Mouse (Mus musculus): Measurements from ENCODE around the gene Ajuba.

Ajuba gene

GRCm38 (mm10) chr14:54610648-54611047, 33.3 kb upstream of the Ajuba start:
- H3K36me3 ChIP-seq (ENCODE audit: insufficient read depth, low read length) = peaks cover 51% of the 10 kb centered on the region
- TF ChIP-seq POU5F1 (IDR thresholded peaks at IDR 0.05; ENCODE audit: borderline replicate concordance, low read length) (no peak), CTCF (conservative IDR thresholded peaks at IDR 0.05; ENCODE audit: low read length) (no peak), NANOG (IDR thresholded peaks at IDR 0.05; ENCODE audit: borderline replicate concordance, low read length) (no peak)
- H3K9me3 ChIP-seq (ENCODE audit: low read length) = no peaks in the 10 kb centered on the region
- H3K4me1 ChIP-seq (replicated peaks; ENCODE audit: low read depth, low read length) = peaks cover 52% of the 10 kb centered on the region
- H3K4me3 ChIP-seq (replicated peaks; ENCODE audit: low read length) = no peak overlapping the region
- H3K27me3 ChIP-seq (ENCODE audit: insufficient read depth, low read length) = no peaks in the 10 kb centered on the region

GRCm38 (mm10) chr14:54609962-54610361, 32.6 kb upstream of the Ajuba start:
- Histone ChIP-seq H3K4me1 (replicated peaks; ENCODE audit: low read depth, low read length) (peaks cover 54% of the 10 kb centered on the region), H3K4me3 (replicated peaks; ENCODE audit: low read length) (no peak overlapping the region), H3K36me3 (ENCODE audit: insufficient read depth, low read length) (peaks cover 44% of the 10 kb centered on the region), H3K27me3 (ENCODE audit: insufficient read depth, low read length) (no peaks in the 10 kb centered on the region), H3K9me3 (ENCODE audit: low read length) (no peaks in the 10 kb centered on the region)
- TF ChIP-seq CTCF (conservative IDR thresholded peaks at IDR 0.05; ENCODE audit: low read length) (peak; percentile 66), POU5F1 (IDR thresholded peaks at IDR 0.05; ENCODE audit: borderline replicate concordance, low read length) (no peak), NANOG (IDR thresholded peaks at IDR 0.05; ENCODE audit: borderline replicate concordance, low read length) (no peak)

- Histone ChIP-seq H3K27me3 (ENCODE audit: insufficient read depth, low read length) (no peaks in the 10 kb centered on the region), H3K4me1 (replicated peaks; ENCODE audit: low read depth, low read length) (peaks cover 54% of the 10 kb centered on the region), H3K9me3 (ENCODE audit: low read length) (no peaks in the 10 kb centered on the region), H3K4me3 (replicated peaks; ENCODE audit: low read length) (no peak overlapping the region), H3K36me3 (ENCODE audit: insufficient read depth, low read length) (peaks cover 37% of the 10 kb centered on the region)
- no peak for TF ChIP-seq NANOG (IDR thresholded peaks at IDR 0.05; ENCODE audit: borderline replicate concordance, low read length)
- no peak for TF ChIP-seq POU5F1 (IDR thresholded peaks at IDR 0.05; ENCODE audit: borderline replicate concordance, low read length)
- no peak for TF ChIP-seq CTCF (conservative IDR thresholded peaks at IDR 0.05; ENCODE audit: low read length)
Measured at GRCm38 (mm10) chr14:54609245-54609644, 31.9 kb upstream of the Ajuba start.

- Histone ChIP-seq H3K9me3 (ENCODE audit: low read length) (no peaks in the 10 kb centered on the region), H3K36me3 (ENCODE audit: insufficient read depth, low read length) (peaks cover 23% of the 10 kb centered on the region), H3K27me3 (ENCODE audit: insufficient read depth, low read length) (no peaks in the 10 kb centered on the region), H3K4me3 (replicated peaks; ENCODE audit: low read length) (no peak overlapping the region), H3K4me1 (replicated peaks; ENCODE audit: low read depth, low read length) (peaks cover 51% of the 10 kb centered on the region)
- no peak for TF ChIP-seq POU5F1 (IDR thresholded peaks at IDR 0.05; ENCODE audit: borderline replicate concordance, low read length)
- TF ChIP-seq CTCF (conservative IDR thresholded peaks at IDR 0.05; ENCODE audit: low read length) = no peak
- no peak for TF ChIP-seq NANOG (IDR thresholded peaks at IDR 0.05; ENCODE audit: borderline replicate concordance, low read length)
Measured at GRCm38 (mm10) chr14:54607226-54607625, 29.9 kb upstream of the Ajuba start.

- peak within 1 kb of the TSS; percentile 60 for H3K4me3 ChIP-seq (replicated peaks; ENCODE audit: low read length)
- no peaks in the 10 kb centered on the region for H3K27me3 ChIP-seq (ENCODE audit: insufficient read depth, low read length)
- no peaks in the 10 kb centered on the region for H3K9me3 ChIP-seq (ENCODE audit: low read length)
- H3K4me1 ChIP-seq (replicated peaks; ENCODE audit: low read depth, low read length) = peaks cover 52% of the 10 kb centered on the region
- TF ChIP-seq CTCF (conservative IDR thresholded peaks at IDR 0.05; ENCODE audit: low read length) (no peak), POU5F1 (IDR thresholded peaks at IDR 0.05; ENCODE audit: borderline replicate concordance, low read length) (no peak), NANOG (IDR thresholded peaks at IDR 0.05; ENCODE audit: borderline replicate concordance, low read length) (no peak)
- peaks cover 9% of the 10 kb centered on the region for H3K36me3 ChIP-seq (ENCODE audit: insufficient read depth, low read length)
Measured at GRCm38 (mm10) chr14:54605752-54606321, 28.5 kb upstream of the Ajuba start, which contains the start of gene 4931414P19Rik. TSS of gene 4931414P19Rik (minus strand) at chr14:54605993.

- TF ChIP-seq POU5F1 (IDR thresholded peaks at IDR 0.05; ENCODE audit: borderline replicate concordance, low read length) (no peak), CTCF (conservative IDR thresholded peaks at IDR 0.05; ENCODE audit: low read length) (no peak), NANOG (IDR thresholded peaks at IDR 0.05; ENCODE audit: borderline replicate concordance, low read length) (no peak)
- no peaks in the 10 kb centered on the region for H3K27me3 ChIP-seq (ENCODE audit: insufficient read depth, low read length)
- peaks cover 35% of the 10 kb centered on the region for H3K4me1 ChIP-seq (replicated peaks; ENCODE audit: low read depth, low read length)
- peak overlapping the region; percentile 86 for H3K4me3 ChIP-seq (replicated peaks; ENCODE audit: low read length)
- H3K9me3 ChIP-seq (ENCODE audit: low read length) = no peaks in the 10 kb centered on the region
- peaks cover 6% of the 10 kb centered on the region; the same call in 1 of the 2 replicates for H3K36me3 ChIP-seq (ENCODE audit: insufficient read depth, low read length)
Measured at GRCm38 (mm10) chr14:54603686-54604085, 26.3 kb upstream of the Ajuba start.

- H3K9me3 ChIP-seq (ENCODE audit: low read length) = no peaks in the 10 kb centered on the region
- H3K36me3 ChIP-seq (ENCODE audit: insufficient read depth, low read length) = peaks cover 6% of the 10 kb centered on the region; the same call in 1 of the 2 replicates
- no peaks in the 10 kb centered on the region for H3K27me3 ChIP-seq (ENCODE audit: insufficient read depth, low read length)
- TF ChIP-seq NANOG (IDR thresholded peaks at IDR 0.05; ENCODE audit: borderline replicate concordance, low read length) = no peak
- TF ChIP-seq POU5F1 (IDR thresholded peaks at IDR 0.05; ENCODE audit: borderline replicate concordance, low read length) = no peak
- no peak for TF ChIP-seq CTCF (conservative IDR thresholded peaks at IDR 0.05; ENCODE audit: low read length)
- peak overlapping the region; percentile 86 for H3K4me3 ChIP-seq (replicated peaks; ENCODE audit: low read length)
- peaks cover 35% of the 10 kb centered on the region for H3K4me1 ChIP-seq (replicated peaks; ENCODE audit: low read depth, low read length)
Measured at GRCm38 (mm10) chr14:54603038-54603654, 25.8 kb upstream of the Ajuba start.

- TF ChIP-seq NANOG (IDR thresholded peaks at IDR 0.05; ENCODE audit: borderline replicate concordance, low read length) (no peak), CTCF (conservative IDR thresholded peaks at IDR 0.05; ENCODE audit: low read length) (no peak), POU5F1 (IDR thresholded peaks at IDR 0.05; ENCODE audit: borderline replicate concordance, low read length) (no peak)
Measured at GRCm38 (mm10) chr14:54602613-54603012, 25.3 kb upstream of the Ajuba start.

More at GRCm38 (mm10) chr14:54602613-54603012, 25.3 kb upstream of the Ajuba start:
- Histone ChIP-seq H3K27me3 (ENCODE audit: insufficient read depth, low read length) (no peaks in the 10 kb centered on the region), H3K4me1 (replicated peaks; ENCODE audit: low read depth, low read length) (peaks cover 33% of the 10 kb centered on the region), H3K4me3 (replicated peaks; ENCODE audit: low read length) (peak overlapping the region; percentile 86), H3K9me3 (ENCODE audit: low read length) (no peaks in the 10 kb centered on the region), H3K36me3 (ENCODE audit: insufficient read depth, low read length) (peaks cover 6% of the 10 kb centered on the region; the same call in 1 of the 2 replicates)

Data from E14TG2a.4 (cell line).